Mouse (Mus musculus) cortical plate, adult 2 months (tissue): ENCODE data around the gene Gm9821. TPM values are rescaled to one million over a fixed set of nuclear protein-coding genes. Genes with fewer than 3 reads are reported as not detected.

ENCODE experiments used
- H3K27ac ChIP-seq: fragments of 200-500 bp; 2 replicates; pipeline ENCODE4 v1.5.1; 2012; ENCODE audit warnings: low read length, control low read depth, inconsistent platforms; ENCODE audit not compliant: insufficient read depth
- H3K4me1 ChIP-seq: fragments of 200-500 bp; 2 replicates; pipeline ENCODE4 v1.6.1; 2011; ENCODE audit warnings: low read length; ENCODE audit not compliant: control insufficient read depth, insufficient read depth
- H3K4me3 ChIP-seq: fragments of 200-500 bp; 2 replicates; pipeline ENCODE4 v1.5.1; 2011; ENCODE audit warnings: mild to moderate bottlenecking, low read length, control low read depth; ENCODE audit not compliant: insufficient read depth
- CTCF ChIP-seq: fragments of 200-500 bp; IDR thresholded peaks from 2 replicates; pipeline ENCODE4 v1.5.1; 2011; ENCODE audit warnings: mild to moderate bottlenecking, control low read depth, low read length; ENCODE audit not compliant: insufficient read depth; ENCODE audit errors: extremely low read depth
- POLR2A ChIP-seq: fragments of 200-500 bp; IDR thresholded peaks from 2 replicates; pipeline ENCODE4 v1.6.1; 2011; ENCODE audit warnings: mild to moderate bottlenecking, low read length, control low read depth; ENCODE audit not compliant: insufficient read depth; ENCODE audit errors: extremely low read depth
- polyA plus RNA-seq: library from polyadenylated mRNA; depleted of rRNA; stranded (reverse); fragments of >200 nt; gene quantifications from 2 replicates; pipeline ENCODE4 v1.2.3, GENCODE M21; 2012

Gm9821 gene
- polyA plus RNA-seq, 1 experiment: not detected

- Histone ChIP-seq H3K4me1 (peaks cover 22% of the 10 kb centered on the region), H3K4me3 (no peak overlapping the region), H3K27ac (no peak overlapping the region)
Measured at GRCm38 (mm10) chr2:91957096-91957495, 11.6 kb downstream of the Gm9821 start.

GRCm38 (mm10) chr2:91958049-91958448 is 12.5 kb downstream of the Gm9821 start:
- TF ChIP-seq CTCF: no peak
- no peak for TF ChIP-seq POLR2A
- Histone ChIP-seq H3K4me1 (peaks cover 22% of the 10 kb centered on the region), H3K4me3 (no peak overlapping the region), H3K27ac (peak overlapping the region; percentile 31)

More at GRCm38 (mm10) chr2:91957096-91957495, 11.6 kb downstream of the Gm9821 start:
- TF ChIP-seq CTCF: no peak
- TF ChIP-seq POLR2A: no peak

- peaks cover 18% of the 10 kb centered on the region for H3K4me1 ChIP-seq
- peak overlapping the region; percentile 3; the same call in 1 of the 2 replicates for H3K4me3 ChIP-seq
- TF ChIP-seq POLR2A (peak; percentile 38; the same call in 1 of the 2 replicates), CTCF (peak; percentile 61)
- peak overlapping the region; percentile 83 for H3K27ac ChIP-seq
Measured at GRCm38 (mm10) chr2:91958701-91959457, 13.4 kb downstream of the Gm9821 start.

DNA sequence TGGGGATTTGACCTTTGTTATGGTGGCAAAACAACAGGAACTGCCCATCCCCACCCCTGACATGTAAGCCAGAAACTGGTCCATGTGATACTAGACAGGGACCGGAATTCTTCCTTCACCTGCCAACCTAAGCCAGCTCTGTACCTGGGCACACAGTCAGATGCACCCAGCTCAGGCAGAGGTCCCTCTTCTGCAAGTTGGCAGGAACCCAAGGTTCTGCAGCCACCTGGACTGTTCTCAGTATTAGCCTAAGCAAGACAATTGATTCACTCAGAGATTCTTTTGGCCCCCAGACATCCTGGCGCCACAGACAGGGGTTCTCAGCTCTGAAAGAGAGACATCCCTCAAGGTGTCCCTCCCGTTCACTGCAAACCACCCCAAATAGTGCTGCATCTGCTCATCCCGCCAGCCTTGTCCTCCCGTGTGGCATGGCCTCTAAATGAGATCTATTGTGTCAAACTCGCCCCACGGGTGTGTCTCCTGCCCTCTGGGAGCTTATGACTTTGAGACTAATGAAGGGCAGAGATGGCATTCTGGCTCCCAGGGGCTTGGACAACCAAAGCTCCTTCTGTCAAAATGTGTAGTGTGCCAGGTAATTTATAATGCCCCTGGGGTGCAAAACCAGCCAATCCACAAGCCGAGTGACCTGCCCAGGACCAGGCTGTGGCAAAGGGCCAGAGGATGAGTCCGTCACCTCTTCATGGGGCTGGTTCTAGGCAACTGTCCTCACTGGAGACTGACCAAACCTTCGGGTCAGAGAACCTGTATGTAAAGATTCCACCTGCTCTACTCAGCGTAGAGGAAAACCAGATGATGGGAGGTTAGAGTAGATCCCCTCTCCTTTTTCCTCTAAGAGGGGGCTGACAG is 14.3 kb downstream of the Gm9821 start:
- H3K27ac ChIP-seq: peak overlapping the region; percentile 83
- peaks cover 16% of the 10 kb centered on the region for H3K4me1 ChIP-seq
- peak overlapping the region; percentile 22; the same call in 1 of the 2 replicates for H3K4me3 ChIP-seq
- TF ChIP-seq POLR2A (no peak), CTCF (no peak)

GRCm38 (mm10) chr2:91960459-91960858 is 15.0 kb downstream of the Gm9821 start:
- H3K27ac ChIP-seq: peak overlapping the region; percentile 83; the same call in 1 of the 2 replicates

GRCm38 (mm10) chr2:91961901-91962761 is 16.6 kb downstream of the Gm9821 start:
- Histone ChIP-seq H3K4me3 (peak overlapping the region; percentile 65), H3K4me1 (peaks cover 11% of the 10 kb centered on the region), H3K27ac (peak overlapping the region; percentile 93)
- TF ChIP-seq CTCF (no peak), POLR2A (no peak)

More at GRCm38 (mm10) chr2:91960459-91960858, 15.0 kb downstream of the Gm9821 start:
- peak overlapping the region; percentile 22 for H3K4me3 ChIP-seq
- TF ChIP-seq CTCF: no peak
- no peak for TF ChIP-seq POLR2A
- H3K4me1 ChIP-seq: peaks cover 13% of the 10 kb centered on the region

- TF ChIP-seq CTCF (no peak), POLR2A (no peak)
- peaks cover 8% of the 10 kb centered on the region for H3K4me1 ChIP-seq
- H3K4me3 ChIP-seq: peak overlapping the region; percentile 65
- peak overlapping the region; percentile 93 for H3K27ac ChIP-seq
Measured at GRCm38 (mm10) chr2:91962864-91963401, 17.4 kb downstream of the Gm9821 start.

- 0 out of 2 replicates have a peak, but pooled peaks have one; percentile 14 for TF ChIP-seq POLR2A
- peak; percentile 42 for TF ChIP-seq CTCF
- Histone ChIP-seq H3K4me1 (peaks cover 6% of the 10 kb centered on the region), H3K4me3 (peak overlapping the region; percentile 65), H3K27ac (peak overlapping the region; percentile 93)
Measured at GRCm38 (mm10) chr2:91963443-91963932, 18.0 kb downstream of the Gm9821 start.
